Mouse (Mus musculus): ENCODE results near the gene Zfp280d.

The Zfp280d gene

DNA sequence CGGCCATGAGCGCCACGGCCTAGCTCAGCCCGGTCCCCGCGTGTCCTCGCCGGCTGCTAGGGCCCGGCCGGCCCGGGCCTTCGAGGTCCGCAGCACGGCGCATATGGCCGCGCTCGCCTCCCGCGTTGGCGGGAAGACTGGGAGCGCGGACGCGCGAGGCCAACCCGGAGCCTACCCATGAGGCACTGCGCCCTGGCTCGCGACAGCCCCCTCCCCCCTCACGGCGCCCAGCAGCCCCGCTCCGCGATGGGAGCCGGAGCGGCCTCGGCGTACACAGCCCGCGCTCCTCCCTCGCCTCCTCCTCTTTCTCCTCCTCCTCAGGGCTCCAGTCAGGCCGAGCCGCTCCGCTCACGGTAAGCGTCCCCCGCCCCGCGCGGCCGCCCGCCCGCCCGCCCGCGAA is at the start of gene Zfp280d:
Gene Zfp280d (plus strand): TSS at position 184 of the 400 bp plus-strand sequence.
- DNase-seq, result peak; percentile 96

DNA sequence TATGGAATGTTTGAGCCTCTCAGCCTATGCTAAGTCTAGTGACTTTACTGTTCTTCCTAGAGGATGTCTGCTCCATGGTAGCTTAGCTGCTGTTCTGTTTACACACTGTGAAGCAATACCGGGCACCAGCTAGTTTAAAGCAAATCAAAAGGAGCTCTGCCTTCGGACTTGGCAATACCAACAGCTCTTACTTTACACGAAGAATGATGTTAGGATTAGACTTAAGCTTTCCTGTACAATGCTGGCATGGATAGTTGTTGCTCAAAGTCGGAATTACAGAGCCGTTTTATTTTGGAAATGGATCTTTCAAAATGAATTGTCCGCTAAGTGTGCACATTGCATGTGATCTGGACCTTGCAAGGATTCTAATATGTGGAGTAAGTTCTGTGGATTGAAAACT is 48.1 kb upstream of the Zfp280d start:
- no peak for DNase-seq

DNA sequence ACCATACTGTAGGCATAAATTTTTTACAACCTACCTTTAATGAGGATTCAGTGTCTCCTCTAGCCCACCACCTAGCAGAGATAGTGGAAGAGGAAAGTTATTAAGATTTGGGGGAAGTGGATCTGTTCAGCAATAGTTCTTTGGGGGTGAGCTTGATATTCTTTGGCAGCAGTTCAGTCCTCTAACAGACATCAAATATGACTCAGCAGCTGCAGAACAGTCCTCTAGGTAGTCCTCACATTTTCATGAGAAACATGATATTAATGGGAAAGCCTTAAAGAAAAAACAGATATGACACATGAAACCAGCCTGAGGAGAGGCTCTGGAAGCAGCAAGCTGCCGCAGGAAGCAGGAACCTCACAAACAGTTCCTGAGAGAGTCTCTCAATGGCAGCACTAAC is 22.0 kb upstream of the Zfp280d start:
- no peak for DNase-seq

DNA sequence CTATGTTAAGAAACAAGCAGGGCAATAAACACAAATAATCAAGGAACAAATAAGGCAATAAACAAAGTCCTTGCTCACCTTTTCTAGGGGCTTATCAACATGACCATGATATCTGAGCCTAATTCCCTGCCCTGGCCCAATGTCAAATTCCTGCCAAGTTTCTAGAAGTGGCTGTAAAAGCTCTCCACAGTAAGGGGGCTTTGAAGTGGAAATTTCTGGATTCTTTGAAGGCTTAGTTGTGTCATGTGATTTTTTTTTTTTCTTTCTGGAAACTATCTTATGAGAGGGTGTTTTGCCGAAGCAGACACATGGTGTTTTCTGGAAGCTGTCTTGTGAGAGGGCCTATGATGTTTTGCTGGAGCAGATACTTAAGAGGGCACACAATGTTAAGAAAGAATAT is 19.4 kb upstream of the Zfp280d start:
- DNase-seq, result no peak

GRCm38 (mm10) chr9:72256646-72257045 is 18.0 kb upstream of the Zfp280d start:
- no peak for DNase-seq

DNA sequence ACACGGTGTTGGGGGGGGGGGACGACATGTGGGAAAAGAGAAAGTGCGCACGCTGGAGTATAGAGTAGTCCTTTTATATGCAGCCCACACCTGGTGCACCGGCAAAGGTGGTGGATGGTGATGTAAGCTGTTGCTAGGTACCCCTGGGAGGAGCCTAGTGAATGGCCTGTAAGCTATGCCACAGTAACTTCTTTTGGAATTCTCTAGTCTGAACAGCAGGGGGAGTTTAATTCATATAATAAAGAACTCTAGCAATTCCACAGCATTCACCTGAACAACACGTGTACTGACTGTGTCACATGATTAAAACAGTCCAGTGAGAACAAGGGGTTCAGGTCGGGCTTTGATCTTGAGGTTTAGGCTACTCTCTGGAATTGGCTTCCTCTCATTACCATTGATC is 14.3 kb upstream of the Zfp280d start:
- DNase-seq, result peak; percentile 40

DNA sequence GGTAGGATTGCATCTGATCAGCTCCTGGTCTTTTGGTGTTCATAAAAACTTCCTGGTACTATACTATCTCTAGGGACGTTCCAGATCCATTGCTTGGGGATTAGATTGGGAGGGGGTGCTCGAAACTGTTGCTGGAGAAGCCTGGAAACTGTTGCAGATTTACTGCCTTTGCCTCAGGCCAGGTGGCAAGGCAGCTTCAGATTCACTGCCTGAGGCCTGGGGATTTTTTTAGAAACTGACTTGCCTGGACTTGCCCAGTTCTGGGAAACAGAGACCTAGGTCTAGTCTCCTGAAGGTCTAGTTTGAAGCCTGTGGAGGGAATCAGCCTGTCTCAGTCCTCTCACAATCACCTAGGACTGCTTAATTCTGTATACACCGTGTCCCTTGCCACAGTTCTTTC is 9.8 kb upstream of the Zfp280d start:
- DNase-seq, result no peak

DNA sequence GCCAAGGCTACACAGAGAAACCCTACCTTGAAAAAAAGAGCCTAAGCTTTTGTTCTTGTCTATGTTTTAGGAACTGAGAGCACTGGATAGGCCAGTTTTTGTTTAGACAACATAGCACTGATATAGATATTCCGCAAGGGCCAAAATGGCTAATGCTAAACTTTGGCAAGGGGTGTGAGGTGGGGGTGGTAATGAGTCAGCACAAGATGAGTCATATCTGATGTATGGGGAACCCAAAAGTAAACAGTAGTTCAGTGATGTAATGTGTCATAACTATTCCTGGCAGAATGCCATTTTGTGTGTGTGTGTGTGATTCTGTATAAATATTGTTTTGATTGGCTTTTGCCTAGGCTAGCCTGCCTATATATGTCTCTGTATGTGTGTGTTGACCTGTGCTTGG is 4.5 kb upstream of the Zfp280d start:
- DNase-seq, result no peak

- peak; percentile 5 for DNase-seq
Measured at GRCm38 (mm10) chr9:72273646-72274410, 832 bp upstream of the Zfp280d start.

GRCm38 (mm10) chr9:72275101-72275978 is 680 bp downstream of the Zfp280d start:
- peak; percentile 81 for DNase-seq

DNA sequence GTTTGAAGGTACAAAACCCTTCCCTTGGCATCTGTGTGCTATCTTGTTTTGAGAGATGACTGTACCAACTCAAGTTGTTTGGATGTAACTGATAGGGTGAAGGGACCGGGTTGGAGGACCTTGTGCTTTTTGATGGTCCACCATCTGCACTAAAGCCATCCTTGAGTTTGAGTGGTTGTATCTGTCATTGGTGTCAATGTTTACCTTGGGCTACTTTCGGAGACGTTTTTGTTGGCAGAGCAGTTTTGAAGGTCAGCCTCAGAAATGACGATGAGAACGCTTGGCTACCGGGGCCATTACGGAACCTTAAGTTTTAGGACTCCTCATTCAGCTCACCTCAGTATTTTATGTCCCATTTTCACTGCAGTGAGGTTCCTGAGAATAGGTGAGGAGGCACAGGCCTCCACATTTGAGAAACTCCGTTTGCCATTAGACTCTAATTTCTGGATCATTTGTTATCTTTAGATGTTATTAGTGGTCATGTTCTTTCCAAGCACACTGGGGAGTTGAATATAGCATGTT is 1.4 kb downstream of the Zfp280d start:
- DNase-seq, result peak; percentile 34

DNA sequence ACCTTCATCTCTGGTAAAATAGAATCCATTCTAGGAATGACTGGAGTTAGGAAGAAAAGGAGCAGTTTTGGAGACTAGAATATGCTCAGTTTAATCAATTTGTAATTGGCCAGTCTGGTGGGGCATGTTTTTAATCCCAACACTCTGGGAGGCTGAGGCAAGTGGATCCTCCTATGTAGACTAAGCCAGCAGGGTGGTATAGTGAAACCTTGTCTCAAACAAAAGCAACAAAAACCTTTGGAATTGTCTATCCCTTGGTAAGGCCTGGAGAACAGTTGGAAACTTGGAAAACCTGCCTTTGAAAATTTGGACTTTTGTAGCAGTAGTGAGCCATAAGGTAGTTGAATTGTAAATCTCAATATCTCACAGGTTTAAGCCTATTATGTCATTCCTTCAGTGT is 2.3 kb downstream of the Zfp280d start:
- no peak for DNase-seq

- DNase-seq, result no peak
Measured at GRCm38 (mm10) chr9:72279943-72280342, 5.3 kb downstream of the Zfp280d start.

DNA sequence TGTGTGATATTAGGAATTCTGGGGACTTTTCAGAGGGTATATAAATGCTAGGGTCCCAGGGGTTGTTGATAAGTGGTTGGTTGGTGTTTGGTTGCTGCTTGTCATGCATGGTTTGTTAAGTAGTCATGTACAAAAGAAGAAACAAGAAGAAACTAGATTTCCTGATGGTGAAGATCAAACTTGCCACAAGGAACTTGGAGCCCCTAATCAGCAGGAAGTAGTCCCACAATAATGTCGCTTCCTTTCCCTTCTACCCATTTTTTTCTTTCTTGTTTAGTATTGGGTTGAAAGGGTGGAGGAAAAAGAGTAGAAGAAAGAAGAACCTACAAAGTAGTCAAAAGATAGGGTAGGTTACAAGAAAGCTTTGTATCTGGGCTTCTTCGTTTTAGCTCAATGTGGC is 13.0 kb downstream of the Zfp280d start:
- no peak for DNase-seq

GRCm38 (mm10) chr9:72288210-72288609 is 13.6 kb downstream of the Zfp280d start:
- DNase-seq, result no peak

DNA sequence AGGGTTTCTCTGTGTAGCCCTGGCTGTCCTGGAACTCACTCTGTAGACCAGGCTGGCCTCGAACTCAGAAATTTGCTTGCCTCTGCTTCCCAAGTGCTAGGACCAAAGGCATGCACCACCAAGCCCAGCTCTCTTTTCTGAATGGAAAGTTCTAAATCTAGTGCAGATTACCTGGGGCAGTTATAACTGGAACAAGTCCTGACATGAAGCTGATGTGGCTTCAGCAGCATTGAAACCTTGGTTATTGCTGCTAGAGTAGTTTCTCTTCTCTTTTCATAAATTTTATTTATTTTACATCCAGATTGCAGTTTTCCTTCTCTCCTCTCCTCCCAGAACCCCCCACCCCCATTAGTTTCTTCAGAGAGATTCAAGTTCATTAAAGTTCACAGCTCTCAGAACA is 14.4 kb downstream of the Zfp280d start:
- no peak for DNase-seq

- no peak for DNase-seq
Measured at GRCm38 (mm10) chr9:72294076-72294475, 19.4 kb downstream of the Zfp280d start.

DNA sequence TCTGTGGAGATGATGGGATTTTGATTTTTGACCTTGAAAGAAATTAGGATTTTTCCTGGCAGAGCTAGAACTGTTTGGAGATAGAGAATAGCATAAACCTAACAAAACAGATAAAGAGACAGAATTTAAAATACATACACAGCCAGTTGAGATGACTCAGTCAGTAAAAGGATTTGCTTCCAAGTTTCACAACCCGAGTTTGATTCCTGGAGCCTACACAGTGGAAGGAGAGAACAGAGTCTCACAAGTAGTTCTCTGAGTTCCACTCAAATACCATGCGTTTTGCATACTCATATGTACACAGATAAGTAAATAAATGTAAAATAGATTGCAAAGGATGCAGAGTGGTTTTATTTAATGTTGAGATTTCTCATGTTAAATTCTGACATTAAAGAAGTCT is 35.1 kb downstream of the Zfp280d start:
- no peak for DNase-seq

DNA sequence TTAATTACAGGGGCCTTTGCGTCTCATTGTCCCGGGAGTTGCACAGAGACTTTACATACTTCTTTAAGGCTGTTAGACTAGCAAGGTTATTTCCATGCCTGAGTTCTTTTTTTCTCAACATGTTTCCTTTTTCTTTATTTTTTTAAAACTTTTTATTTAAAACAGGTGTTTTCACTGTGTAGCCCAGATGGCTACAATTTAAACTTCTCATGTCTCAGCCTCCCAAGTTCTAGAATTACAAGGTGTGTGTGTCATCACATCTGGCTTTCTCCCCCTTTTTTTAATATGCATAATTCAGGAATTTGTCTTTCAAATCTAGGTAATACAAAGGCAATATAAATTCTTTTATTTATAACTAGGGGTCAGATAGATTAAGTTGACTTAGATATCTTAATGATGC is 58.6 kb downstream of the Zfp280d start:
- DNase-seq, result no peak

DNA sequence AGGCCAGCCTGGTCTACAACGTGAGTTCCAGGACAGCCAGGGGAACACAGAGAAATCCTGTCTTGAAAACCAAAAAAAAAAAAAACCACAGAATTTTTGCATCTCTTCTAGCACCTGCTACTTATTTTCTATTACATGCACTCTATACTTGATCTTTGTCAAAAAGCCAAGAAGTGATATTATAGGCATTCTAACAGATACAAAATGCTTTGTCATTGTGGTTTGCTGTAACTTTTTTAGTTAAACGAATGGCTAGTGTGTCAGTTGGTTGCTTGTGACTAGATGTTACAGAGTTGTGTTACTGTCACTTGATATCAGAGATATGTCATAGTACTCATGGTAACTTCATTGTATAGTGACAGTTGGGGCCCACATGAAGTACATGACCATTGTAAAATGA is 61.4 kb downstream of the Zfp280d start:
- DNase-seq, result no peak

- no peak for DNase-seq
Measured at GRCm38 (mm10) chr9:72339119-72339518, 64.5 kb downstream of the Zfp280d start.

GRCm38 (mm10) chr9:72343844-72344243 is 69.2 kb downstream of the Zfp280d start:
- DNase-seq, result no peak

- DNase-seq, result no peak
Measured at GRCm38 (mm10) chr9:72372359-72372758, 97.7 kb downstream of the Zfp280d start.

- DNase-seq, result peak; percentile 24
Measured at GRCm38 (mm10) chr9:72374074-72374473, 99.4 kb downstream of the Zfp280d start.

All from retina, postnatal 1 day (tissue).